Mouse (Mus musculus) megakaryocyte, adult 5-6 weeks (primary cell): Measurements from ENCODE around the gene Hemgn. TPM values are rescaled to one million over a fixed set of nuclear protein-coding genes. Genes with fewer than 3 reads are reported as not detected.

Experiments used
- ATAC-seq: 2 replicates; pipeline ENCODE4 v1.8.0; 2016; ENCODE audit warnings: mild to moderate bottlenecking, inconsistent platforms; ENCODE audit not compliant: poor library complexity, severe bottlenecking
- total RNA-seq, 2 experiments: library from RNA; stranded (forward) in 1 of 2; stranded (reverse) in 1 of 2; fragments of 153-499, 151-499 nt in 1 of 2; fragments of 221-1000, 200-1000 nt in 1 of 2; gene quantifications; 2 replicates each; pipeline versions ENCODE4 v1.2.3 to v1.2.4; 2015 to 2017

Gene Hemgn
- total RNA-seq, 2 experiments from 2014 or later = 4.8 to 5.8 TPM

DNA sequence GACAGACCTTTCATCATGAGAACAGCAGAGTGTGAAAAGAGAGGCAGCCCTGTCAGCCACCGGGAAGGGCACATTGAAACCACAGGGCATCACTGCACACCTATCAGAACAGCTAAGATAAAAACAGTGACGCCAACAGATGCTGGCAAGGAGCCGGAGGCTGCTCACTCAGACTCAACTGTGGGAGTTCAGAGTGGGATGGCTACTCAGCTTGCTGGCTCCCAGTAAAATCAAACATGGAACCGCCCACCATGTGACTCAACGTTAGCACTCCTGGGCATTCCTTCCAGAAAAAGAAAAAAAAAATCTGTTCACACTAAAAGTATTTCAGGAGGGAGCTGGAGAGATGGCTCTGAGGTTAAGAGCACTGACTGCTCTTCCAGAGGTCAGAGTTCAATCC is 52.0 kb downstream of the Hemgn start:
- no peak for ATAC-seq

DNA sequence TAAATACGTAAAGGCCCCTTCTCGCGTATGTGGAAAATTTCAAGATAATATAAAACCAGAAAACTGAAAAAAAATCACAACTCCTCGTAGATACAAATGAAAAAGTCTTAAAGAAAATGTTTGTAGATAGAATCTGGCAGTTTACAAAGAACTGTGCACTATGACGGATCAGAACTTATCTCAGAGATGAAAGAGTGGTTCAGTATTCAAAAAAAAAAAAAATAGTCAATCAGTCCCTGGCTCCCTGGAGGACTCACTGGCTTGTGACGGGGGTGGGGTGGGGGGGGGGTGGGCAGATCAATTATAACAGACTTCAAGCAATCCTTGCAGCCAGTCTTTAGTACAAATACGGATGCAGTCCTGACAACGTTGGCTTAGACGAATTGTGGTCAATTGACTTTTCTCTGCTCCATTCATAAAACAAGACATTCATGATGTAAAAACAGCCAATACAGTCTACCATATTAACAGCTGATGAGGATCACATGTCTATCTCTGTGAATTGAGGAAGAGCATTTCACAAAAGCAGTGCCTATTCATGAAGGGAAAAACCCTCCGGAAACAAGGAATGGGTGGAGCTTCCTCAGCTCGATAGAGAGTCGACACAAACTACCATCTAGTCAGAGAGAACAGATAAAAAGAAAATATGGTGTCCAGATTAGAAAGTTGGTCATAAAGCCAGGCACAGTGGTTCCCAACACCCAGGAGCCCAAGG is 53.6 kb downstream of the Hemgn start:
- peak; percentile 49; the same call in 1 of the 2 replicates for ATAC-seq

DNA sequence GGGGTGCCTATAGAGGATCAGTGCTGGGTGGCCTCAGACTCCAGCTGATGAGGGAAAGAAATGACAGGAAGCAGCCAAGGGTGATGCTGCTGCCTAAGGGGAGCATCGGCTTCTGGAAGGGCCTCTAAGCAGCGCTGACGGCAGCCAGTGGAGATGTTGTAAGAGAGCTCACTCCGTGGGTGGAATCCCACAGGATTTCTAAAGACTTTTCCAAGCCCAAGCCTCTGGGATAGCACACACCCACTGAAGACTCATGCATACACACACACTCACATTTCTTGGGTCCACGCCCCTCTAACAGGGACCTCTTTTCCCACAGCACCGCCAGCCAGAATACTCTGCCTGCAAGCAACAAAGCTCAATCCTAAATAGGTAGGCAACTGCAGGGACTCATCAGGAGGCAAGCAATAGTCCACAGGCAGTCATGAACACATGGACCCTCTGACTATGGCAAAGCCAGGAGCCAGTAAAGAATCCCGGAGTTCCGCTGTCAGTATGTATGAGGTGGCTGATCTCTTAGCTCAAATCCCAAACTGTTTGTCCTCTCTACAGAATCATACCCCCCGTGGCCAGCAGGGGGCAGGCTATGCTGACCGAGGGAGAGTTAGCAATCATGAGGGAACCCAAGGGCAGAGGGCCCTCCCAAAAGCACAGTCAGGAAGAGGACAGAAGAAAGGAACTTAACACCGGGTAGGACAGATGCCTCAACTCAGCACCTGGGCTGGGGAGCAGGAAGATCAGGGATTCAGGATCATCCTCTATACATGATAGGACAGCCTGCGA is 56.8 kb downstream of the Hemgn start:
- peak; percentile 59 for ATAC-seq

DNA sequence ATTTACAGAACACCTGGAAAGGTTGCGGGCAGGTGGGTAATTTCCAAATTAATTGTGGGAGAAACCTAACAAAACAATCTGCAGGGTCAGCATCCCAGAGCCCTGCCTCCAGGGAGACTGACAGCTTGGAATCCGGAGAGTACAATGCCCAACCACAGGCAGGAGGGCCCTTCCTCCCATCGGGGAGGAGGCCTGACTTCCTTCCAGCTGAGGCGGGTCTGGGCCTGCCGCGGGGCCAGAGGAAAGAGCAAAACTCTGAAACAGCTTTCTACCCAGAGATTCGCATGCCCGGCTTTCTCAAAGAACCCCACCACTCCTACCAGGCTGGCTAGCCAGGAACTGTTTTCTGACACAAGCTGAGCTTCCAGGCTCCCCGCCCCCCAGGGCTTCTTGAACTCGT is 60.3 kb downstream of the Hemgn start:
- no peak for ATAC-seq

DNA sequence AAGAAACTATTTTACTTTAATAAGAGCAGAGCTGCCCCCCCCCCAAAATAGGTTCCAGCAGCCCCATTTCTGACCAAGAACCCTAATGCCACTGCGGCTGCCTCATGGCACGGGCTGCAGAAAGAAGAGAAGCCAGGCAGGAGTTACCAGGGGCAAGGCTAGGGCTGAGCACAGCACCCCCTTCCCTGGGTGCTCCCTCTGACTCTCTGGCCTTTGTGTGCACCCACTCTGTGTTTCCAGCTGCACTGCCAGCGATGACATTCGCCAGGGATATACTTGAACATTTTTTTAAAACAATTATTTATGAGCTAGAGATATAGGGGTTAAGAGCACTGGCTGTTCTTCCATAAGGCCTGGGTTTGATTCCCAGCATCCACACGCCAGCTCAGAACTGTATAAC is 63.8 kb downstream of the Hemgn start:
- no peak for ATAC-seq

DNA sequence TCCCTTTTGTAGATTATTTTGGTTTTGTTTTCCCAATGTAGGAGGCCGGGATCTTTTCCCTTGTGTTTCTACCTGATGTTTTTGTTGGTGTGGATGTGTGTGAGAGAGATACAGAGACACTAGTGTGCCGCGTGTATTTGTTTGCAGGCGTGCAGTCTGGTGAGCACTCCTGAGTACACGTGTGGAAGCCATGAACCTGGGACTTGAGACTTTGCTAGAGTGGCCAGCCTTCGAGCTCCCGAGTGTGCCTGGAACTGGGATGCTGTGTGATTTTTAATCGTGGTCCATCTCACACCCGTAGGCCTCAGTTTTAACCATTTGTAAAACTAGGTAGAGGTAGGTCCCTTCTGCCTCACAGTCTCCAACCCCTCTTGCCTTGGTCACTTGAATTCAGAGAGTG is 64.4 kb downstream of the Hemgn start:
- ATAC-seq = no peak

DNA sequence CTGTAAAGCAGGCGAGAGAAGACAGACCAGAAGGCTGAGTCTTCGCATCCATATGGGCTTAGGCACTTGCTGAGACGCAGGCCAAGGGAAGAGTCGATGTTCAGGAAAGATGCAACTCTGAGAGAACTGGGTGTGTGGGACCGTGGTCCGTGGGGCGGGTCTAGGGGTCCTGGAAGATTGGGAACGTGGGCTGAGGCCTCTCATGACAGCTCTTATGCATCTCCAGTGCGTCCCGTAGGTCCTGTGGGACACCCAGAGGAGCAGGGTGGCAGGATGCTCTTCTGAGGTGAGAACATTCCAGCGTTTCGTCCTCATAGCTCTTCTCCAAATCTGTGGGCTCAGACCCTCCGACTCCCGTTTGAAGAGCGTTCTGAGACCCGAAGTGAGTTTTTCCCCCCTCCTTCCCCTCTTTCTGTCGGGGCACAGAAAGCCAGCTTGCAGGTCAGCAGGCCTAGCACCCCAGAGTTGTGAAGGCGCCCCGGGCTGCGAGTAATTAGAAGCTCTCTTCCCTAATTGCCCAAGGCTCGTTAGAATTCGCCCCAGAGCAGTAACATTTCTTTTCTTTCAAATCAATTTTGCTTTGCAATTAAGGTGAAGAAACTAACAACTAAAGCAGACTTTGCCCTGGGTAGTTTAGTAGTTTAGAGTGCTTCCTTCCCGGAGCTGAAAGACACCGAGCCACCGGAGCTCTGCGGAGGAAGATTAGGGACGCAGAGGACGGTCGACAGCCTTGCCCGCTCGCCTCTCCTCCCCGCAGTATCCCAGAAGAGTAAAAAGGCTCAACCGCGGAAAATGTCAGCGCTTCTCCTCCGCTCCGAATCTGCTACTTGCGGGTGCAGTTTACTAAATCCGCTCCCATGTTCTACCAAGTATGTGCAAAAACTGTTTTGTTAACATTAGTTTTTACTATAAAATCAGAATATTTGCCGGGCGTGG is 65.5 kb downstream of the Hemgn start:
- ATAC-seq = no peak

DNA sequence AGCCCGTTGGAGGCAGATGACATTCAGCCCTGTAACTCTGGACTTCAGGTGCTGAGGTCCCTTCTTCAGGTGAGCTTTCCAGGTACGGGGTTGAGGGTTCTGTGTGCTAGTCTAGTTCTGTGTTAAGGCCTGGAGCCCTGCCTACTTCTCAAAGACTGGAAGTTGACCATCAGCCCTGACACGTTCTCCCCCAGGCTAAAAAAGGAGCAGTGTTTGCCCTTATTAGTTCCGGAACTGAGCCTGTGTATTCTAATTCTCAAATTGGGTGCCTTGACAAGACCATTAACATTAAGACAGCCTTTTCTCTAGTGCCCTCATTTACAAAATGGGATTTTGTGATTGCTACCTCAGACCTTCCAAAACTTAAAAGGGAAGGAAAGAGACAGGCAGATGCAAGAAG is 66.2 kb downstream of the Hemgn start:
- ATAC-seq = no peak

DNA sequence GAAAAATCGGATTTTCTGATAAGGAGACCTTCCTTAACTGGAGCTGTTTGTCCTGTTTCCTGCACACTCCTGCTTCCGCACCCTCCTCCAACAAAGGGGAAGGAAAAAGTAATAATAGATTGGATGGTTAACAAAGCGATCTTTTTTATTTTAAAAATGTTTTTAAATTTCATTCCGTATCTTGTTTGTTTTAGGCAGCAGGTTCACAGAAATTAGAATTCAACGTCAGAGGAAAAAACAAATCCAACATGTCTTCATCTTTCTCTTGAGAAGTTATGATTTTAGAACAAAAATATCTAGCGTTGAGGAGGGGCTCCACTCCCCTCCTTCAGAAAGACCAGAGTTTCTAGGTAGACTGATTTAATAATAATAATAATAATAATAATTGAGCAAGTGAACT is 67.1 kb downstream of the Hemgn start:
- no peak for ATAC-seq

DNA sequence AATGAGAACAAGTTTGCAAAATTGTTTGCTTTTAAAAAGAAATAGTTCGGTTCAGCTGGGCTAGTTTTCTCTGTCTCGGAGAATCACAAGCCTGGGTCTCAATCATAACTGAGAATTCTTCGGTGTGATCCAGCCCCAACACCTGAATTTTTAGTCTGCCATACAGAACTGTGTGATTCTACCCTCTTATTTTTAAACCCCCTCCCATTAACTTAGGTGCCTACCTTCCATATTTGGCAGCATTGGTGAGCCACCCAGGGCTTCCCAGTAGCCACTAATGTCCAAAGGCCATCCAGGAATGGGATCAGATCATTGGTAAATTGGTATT is 67.6 kb downstream of the Hemgn start:
- no peak for ATAC-seq

DNA sequence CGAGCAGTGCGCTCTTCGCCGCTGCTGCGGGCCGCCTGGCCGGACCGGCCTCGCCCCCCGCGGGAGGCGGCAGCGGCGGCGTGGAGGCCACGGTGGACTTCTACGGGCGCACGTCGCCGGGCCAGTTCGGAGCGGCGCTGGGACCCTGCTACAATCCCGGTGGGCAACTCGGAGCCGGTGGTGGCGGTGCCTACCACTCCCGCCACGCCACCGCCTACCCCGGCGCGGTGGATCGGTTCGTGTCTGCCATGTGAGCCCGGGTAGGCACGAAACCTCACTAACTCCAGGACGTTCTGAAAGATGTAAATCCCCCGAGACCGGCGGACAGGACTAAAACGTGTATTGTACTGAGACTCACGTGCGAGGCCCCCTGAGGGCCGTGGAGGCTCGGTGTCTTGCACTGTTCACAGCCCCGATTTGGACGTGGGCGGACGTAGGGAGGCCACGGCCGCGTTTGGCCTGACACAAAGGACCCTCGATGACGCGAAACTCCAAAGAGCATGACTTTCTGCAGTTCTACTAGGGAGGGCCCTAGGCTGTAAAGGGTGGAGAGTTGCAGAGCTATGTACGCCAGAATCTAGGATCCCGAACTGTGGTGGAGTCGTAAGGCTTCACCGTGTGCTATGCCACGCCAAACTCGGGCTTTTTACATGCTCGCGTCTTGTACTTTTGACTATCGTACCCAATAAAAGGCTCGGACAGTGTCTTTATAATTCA is 68.1 kb downstream of the Hemgn start:
- ATAC-seq = no peak

DNA sequence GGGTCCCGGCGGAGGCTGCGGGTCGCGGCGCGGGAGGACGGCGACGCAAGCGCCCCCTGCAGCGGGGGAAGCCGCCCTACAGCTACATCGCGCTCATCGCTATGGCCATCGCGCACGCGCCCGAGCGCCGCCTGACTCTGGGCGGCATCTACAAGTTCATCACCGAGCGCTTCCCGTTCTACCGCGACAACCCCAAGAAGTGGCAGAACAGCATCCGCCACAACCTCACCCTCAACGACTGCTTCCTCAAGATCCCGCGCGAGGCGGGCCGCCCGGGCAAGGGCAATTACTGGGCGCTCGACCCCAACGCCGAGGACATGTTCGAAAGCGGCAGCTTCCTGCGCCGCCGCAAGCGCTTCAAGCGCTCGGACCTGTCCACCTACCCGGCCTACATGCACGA is 69.0 kb downstream of the Hemgn start:
- peak; percentile 40; the same call in 1 of the 2 replicates for ATAC-seq

Other genes with a start within 250 kb of the Hemgn start
- 49.3 and 53.8 TPM in 2 replicates for gene Xpa, start 217.2 kb downstream of the Hemgn start, total RNA-seq (2015)
- gene Xpa, start 217.2 kb downstream of the Hemgn start, total RNA-seq (2017) = 51.0 and 55.0 TPM in 2 replicates
- 0.11 TPM in 1 of 2 replicates, not detected in the other for gene Foxe1, start 69.9 kb downstream of the Hemgn start, total RNA-seq (2015)
- gene Foxe1, start 69.9 kb downstream of the Hemgn start, total RNA-seq (2017) = not detected in 2 replicates
- 6.9 and 8.4 TPM in 2 replicates for gene Trmo, start 24.1 kb downstream of the Hemgn start, total RNA-seq (2015)
- 6.8 and 9.0 TPM in 2 replicates for gene Trmo, start 24.1 kb downstream of the Hemgn start, total RNA-seq (2017)
- gene Anp32b, start 37.4 kb upstream of the Hemgn start, total RNA-seq (2015) = 496 and 542 TPM in 2 replicates
- 105 and 108 TPM in 2 replicates for gene Anp32b, start 37.4 kb upstream of the Hemgn start, total RNA-seq (2017)
- gene Nans, start 75.7 kb upstream of the Hemgn start, total RNA-seq (2015) = 39.9 and 45.3 TPM in 2 replicates
- 52.9 and 53.9 TPM in 2 replicates for gene Nans, start 75.7 kb upstream of the Hemgn start, total RNA-seq (2017)
- gene Trim14, start 122.6 kb upstream of the Hemgn start, total RNA-seq (2015) = 9.7 and 13.3 TPM in 2 replicates
- gene Trim14, start 122.6 kb upstream of the Hemgn start, total RNA-seq (2017) = 26.8 and 42.5 TPM in 2 replicates
- gene Coro2a, start 188.7 kb upstream of the Hemgn start, total RNA-seq (2015) = 54.8 and 55.6 TPM in 2 replicates
- 31.4 and 31.9 TPM in 2 replicates for gene Coro2a, start 188.7 kb upstream of the Hemgn start, total RNA-seq (2017)
- gene Tbc1d2, start 236.7 kb upstream of the Hemgn start, total RNA-seq (2015) = 8.9 and 10.4 TPM in 2 replicates
- 8.5 and 11.6 TPM in 2 replicates for gene Tbc1d2, start 236.7 kb upstream of the Hemgn start, total RNA-seq (2017)